Mouse (Mus musculus): Measurements from ENCODE around the gene Morc2a.

Morc2a gene

GRCm38 (mm10) chr11:3683696-3684095 lies 34.7 kb downstream of the Morc2a start:
- DNase-seq (ENCODE audit: low read depth in 1 of 2, low spot score in 2 of 2) = no peak

GRCm38 (mm10) chr11:3684232-3684631 lies 35.2 kb downstream of the Morc2a start:
- DNase-seq (ENCODE audit: low read depth in 1 of 2, low spot score in 2 of 2) = no peak

- DNase-seq (ENCODE audit: low read depth in 1 of 2, low spot score in 2 of 2) = no peak
These were observed 35.9 kb downstream of the Morc2a start for GRCm38 (mm10) chr11:3684723-3685430.

- no peak for DNase-seq (ENCODE audit: low read depth in 1 of 2, low spot score in 2 of 2)
These were observed 36.4 kb downstream of the Morc2a start for GRCm38 (mm10) chr11:3685431-3685830.

- no peak for DNase-seq (ENCODE audit: low read depth in 1 of 2, low spot score in 2 of 2)
These were observed 37.3 kb downstream of the Morc2a start for GRCm38 (mm10) chr11:3686318-3686717.

- DNase-seq (ENCODE audit: low read depth in 1 of 2, low spot score in 2 of 2) = no peak
These were observed 37.9 kb downstream of the Morc2a start for GRCm38 (mm10) chr11:3686885-3687284.

- DNase-seq (ENCODE audit: low read depth in 1 of 2, low spot score in 2 of 2) = no peak
These were observed 42.8 kb downstream of the Morc2a start for GRCm38 (mm10) chr11:3691746-3692145.

- no peak for DNase-seq (ENCODE audit: low read depth in 1 of 2, low spot score in 2 of 2)
These were observed 47.2 kb downstream of the Morc2a start for GRCm38 (mm10) chr11:3696086-3696616.

- no peak for DNase-seq (ENCODE audit: low read depth in 1 of 2, low spot score in 2 of 2)
These were observed 48.5 kb downstream of the Morc2a start for GRCm38 (mm10) chr11:3697441-3697840.

- DNase-seq (ENCODE audit: low read depth in 1 of 2, low spot score in 2 of 2) = no peak
These were observed 54.4 kb downstream of the Morc2a start for GRCm38 (mm10) chr11:3703089-3703992.

- DNase-seq (ENCODE audit: low read depth in 1 of 2, low spot score in 2 of 2) = no peak
These were observed 55.4 kb downstream of the Morc2a start for GRCm38 (mm10) chr11:3704404-3704803.

- DNase-seq (ENCODE audit: low read depth in 1 of 2, low spot score in 2 of 2) = no peak
These were observed 58.1 kb downstream of the Morc2a start for GRCm38 (mm10) chr11:3707057-3707456.

GRCm38 (mm10) chr11:3710203-3710602 lies 61.2 kb downstream of the Morc2a start:
- DNase-seq (ENCODE audit: low read depth in 1 of 2, low spot score in 2 of 2) = no peak

- peak in 1 of 2 experiments; percentile 8 for DNase-seq (ENCODE audit: low read depth in 1 of 2, low spot score in 2 of 2)
These were observed 65.5 kb downstream of the Morc2a start for GRCm38 (mm10) chr11:3714486-3714885.

GRCm38 (mm10) chr11:3716662-3717061 lies 67.7 kb downstream of the Morc2a start:
- DNase-seq (ENCODE audit: low read depth in 1 of 2, low spot score in 2 of 2) = no peak

GRCm38 (mm10) chr11:3722036-3722435 lies 73.0 kb downstream of the Morc2a start:
- DNase-seq (ENCODE audit: low read depth in 1 of 2, low spot score in 2 of 2) = no peak

GRCm38 (mm10) chr11:3722861-3723260 lies 73.9 kb downstream of the Morc2a start:
- DNase-seq (ENCODE audit: low read depth in 1 of 2, low spot score in 2 of 2) = no peak

- DNase-seq (ENCODE audit: low read depth in 1 of 2, low spot score in 2 of 2) = no peak
These were observed 74.9 kb downstream of the Morc2a start for GRCm38 (mm10) chr11:3723910-3724309.

- DNase-seq (ENCODE audit: low read depth in 1 of 2, low spot score in 2 of 2) = no peak
These were observed 75.7 kb downstream of the Morc2a start for GRCm38 (mm10) chr11:3724726-3725125.

GRCm38 (mm10) chr11:3725331-3726054 lies 76.5 kb downstream of the Morc2a start:
- DNase-seq (ENCODE audit: low read depth in 1 of 2, low spot score in 2 of 2) = no peak

- no peak for DNase-seq (ENCODE audit: low read depth in 1 of 2, low spot score in 2 of 2)
These were observed 78.6 kb downstream of the Morc2a start for GRCm38 (mm10) chr11:3727438-3728105.

All from monocyte, adult 2 months (primary cell).